Mouse (Mus musculus): Measurements from ENCODE around the gene Tulp1.

Gene Tulp1

DNA sequence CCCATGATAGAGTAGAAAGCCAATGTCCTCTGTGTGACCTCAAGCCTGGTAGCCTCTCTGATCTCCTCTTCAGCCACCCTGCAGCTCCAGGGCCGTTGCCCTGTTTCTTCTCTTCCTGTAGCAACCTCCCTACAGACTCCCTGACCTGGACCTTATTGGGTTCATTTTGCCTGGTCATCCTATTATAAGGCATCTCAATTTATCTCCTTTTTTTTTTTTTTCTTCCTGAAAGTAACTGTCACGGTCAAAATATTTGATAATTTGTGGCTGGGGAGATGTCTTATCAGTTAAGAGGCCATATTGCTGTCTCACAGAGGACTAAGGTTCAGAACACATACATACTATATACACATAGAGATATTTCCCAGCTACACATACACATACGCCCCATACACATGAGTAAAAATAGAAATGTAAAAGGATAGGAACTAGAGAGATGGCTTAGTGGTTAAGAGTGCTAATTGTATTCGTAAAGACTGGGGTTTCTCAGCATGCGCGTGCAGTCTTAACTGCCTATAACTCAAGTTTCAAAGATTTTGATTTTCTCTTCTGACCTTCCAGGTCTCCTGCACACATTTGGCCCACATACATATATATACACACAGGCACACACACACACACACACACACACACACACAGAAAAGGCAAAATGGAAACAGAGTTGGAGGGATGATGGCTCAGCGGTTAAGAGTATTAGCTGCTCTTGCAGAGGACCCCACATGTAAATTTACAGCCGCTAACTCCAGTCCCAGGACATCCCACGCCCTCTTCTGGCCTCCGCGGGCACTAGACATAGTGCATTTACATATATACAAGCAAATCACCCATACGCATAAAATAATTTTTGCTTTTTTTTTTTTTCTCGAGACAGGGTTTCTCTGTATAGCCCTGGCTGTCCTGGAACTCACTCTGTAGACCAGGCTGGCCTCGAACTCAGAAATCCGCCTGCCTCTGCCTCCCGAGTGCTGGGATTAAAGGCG lies 52.5 kb downstream of the Tulp1 start:
- peak; percentile 59 for DNase-seq

DNA sequence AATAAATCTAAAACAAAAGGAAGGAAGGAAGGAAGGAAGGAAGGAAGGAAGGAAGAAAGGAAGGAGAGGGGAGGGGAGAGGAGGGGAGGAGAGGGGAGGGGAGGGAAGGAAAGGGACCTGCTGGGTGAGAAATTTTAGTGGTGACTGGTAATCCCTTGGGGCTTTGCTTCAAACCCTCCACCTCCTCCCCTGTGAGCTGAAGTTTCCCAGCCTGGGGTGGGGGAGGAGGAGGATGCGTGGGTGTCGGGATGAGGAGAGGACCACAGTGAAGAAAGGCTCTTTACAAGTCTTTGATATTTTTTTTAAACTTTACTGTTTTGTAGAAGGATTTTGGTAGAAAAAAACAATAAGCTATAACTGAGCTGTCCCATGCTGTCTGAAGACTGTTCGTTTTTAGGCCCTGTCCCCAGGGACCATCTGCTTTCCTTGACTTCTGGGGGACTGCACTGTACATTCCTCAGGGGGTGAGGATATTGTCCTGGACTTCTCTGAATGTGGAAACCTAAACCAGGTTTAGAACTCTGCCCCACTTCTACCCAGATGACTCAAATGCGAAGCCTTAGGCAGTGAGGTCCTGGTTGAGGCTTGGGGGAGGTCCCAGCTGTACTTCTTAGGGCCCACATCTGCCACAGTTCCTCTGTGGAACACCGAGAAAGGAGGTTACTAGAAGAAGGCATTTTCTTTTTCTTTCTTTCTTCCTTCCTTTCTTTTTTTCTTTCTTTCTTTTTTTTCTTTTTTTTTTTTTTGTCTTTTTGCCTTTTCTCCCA lies 53.5 kb downstream of the Tulp1 start:
- DNase-seq: no peak

DNA sequence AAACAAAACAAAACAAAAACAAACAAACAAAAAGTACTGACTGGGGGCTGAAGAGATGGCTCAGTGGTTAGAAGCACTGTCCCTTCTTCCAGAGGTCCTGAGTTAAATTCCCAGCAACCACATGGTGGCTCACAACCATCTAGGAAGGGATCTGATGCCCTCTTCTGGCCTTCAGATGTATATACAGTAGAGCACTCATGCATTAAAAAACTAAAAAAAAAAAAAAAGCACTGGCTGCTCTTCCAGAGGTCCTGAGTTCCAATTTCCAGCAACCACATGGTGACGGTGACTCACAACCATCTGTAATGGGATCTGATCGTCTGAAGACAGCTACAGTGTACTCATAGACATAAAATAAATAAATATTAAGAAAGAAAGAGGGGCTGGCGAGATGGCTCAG lies 54.2 kb downstream of the Tulp1 start:
- no peak for DNase-seq

DNA sequence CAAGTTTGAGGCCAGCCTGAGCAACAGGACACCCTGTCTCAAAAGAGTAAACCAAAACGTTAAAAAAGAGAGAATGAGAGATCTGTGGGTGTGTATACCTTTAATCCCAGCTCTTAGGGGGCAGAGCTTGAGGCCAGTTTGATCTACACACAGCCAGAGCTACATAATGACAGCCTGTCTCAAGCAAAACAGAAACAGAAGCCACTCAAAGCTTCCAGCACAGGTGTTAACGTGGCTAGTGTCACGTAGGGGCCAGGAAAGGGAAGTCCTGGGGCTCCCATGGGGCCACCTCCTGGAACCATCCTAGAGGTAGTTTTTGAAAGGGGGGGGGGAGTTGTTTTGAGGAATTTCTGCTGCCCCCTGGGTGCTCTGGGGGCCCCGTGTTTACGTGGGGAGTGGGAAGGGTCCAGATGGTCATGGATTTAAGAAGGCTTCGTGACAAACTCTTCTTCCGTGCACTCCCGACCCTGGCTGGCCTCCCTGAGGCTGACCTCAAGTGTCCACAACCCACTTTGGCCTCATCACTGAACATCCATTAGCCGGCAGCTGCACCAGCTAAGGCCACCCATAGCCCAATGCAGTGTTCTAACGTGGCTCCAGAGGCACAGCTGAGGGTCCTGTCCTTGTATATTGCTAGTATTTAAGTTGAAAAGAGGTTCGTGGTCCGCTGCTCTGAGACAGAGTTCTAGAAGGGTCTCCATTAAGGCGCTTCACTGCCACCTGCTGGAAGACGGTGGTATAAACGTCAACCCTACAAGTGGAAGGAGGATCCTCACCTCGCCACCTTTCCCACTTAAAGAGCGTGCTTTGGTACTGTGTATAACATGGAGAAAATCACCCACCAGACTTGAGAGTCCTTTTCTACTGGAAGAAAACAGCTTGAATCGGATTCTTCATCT lies 56.5 kb downstream of the Tulp1 start:
- DNase-seq: peak; percentile 93

DNA sequence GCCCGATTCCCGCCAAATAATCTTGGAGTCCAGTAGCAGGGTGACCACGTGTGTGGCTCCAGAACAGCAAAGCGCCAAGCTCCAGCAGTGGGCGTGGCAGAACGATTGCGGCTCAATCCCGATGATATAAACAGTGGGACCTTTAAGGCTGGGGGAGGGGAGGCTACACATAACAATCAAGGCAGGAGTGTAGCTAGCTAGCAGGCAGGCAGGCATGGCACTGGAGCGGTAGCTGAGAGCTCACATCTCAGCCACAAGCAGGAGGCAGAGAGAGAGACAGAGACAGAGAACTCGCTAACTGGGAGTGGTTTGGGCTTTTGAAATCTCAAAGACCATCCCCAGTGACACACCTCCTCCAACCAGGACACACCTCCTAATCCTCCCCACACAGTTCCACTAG lies 59.9 kb downstream of the Tulp1 start:
- DNase-seq: no peak

Data from thymus, postnatal 14 days (tissue).